Mouse (Mus musculus) liver, embryonic 14.5 days (tissue): ENCODE measurements around the gene Zbed3. TPM values are rescaled to one million over a fixed set of nuclear protein-coding genes. Genes with fewer than 3 reads are reported as not detected.

Experiments used
- ATAC-seq: fragments of 200-750 bp; cut with Nextera tagmentation; 2 replicates; pipeline ENCODE4 v1.8.0; 2017; ENCODE audit warnings: moderate number of reproducible peaks, mild to moderate bottlenecking, moderate library complexity; ENCODE audit not compliant: insufficient read depth
- DNase-seq, 3 experiments: peaks; one replicate each; pipeline ENCODE4 v3.0.0-alpha.2; 2012 to 2013; ENCODE audit warnings: low read depth in 3 of 3, low spot score in 3 of 3
- H3K27ac ChIP-seq: fragments of 300-500 bp; sonication (generic); 2 replicates; pipeline ENCODE4 v1.5.1; 2014; ENCODE audit warnings: moderate library complexity, mild to moderate bottlenecking, control low read depth, inconsistent platforms
- H3K27me3 ChIP-seq: fragments of 300-500 bp; sonication (generic); 2 replicates; pipeline ENCODE4 v1.6.1; 2014; ENCODE audit warnings: mild to moderate bottlenecking, low read length, moderate library complexity; ENCODE audit not compliant: control insufficient read depth, insufficient read depth
- H3K36me3 ChIP-seq: fragments of 300-500 bp; sonication (generic); replicated peaks from 2 replicates; pipeline ENCODE4 v1.6.1; 2014; ENCODE audit warnings: low read depth; ENCODE audit not compliant: control insufficient read depth, insufficient read depth
- H3K4me1 ChIP-seq, 2 experiments: fragments of 200-500 bp in 1 of 2; fragments of 300-500 bp in 1 of 2; sonication (generic) in 1 of 2; replicated peaks; 2 replicates each; pipeline ENCODE4 v1.6.1; 2012 to 2014; ENCODE audit warnings: antibody characterized with exemption in 1 of 2, inconsistent platforms in 1 of 2, low read length in 1 of 2; ENCODE audit not compliant: control insufficient read depth in 2 of 2, insufficient read depth in 2 of 2
- H3K4me2 ChIP-seq: fragments of 300-500 bp; sonication (generic); 2 replicates; pipeline ENCODE4 v1.6.1; 2014; ENCODE audit warnings: low read depth, mild to moderate bottlenecking, control low read depth, moderate library complexity
- H3K4me3 ChIP-seq, 2 experiments: fragments of 200-500 bp in 1 of 2; fragments of 300-500 bp in 1 of 2; sonication (generic) in 1 of 2; 2 replicates each; pipeline ENCODE4 v1.5.1; 2012 to 2014; ENCODE audit warnings: low read depth in 2 of 2, low read length in 2 of 2, mild to moderate bottlenecking in 2 of 2, control low read depth in 1 of 2, inconsistent platforms in 1 of 2, moderate library complexity in 1 of 2; ENCODE audit not compliant: insufficient read depth in 1 of 2
- H3K9ac ChIP-seq: fragments of 300-500 bp; sonication (generic); replicated peaks from 2 replicates; pipeline ENCODE4 v1.6.1; 2014; ENCODE audit warnings: mild to moderate bottlenecking, control low read depth, moderate library complexity
- H3K9me3 ChIP-seq: fragments of 300-500 bp; sonication (generic); 2 replicates; pipeline ENCODE4 v1.6.1; 2016; ENCODE audit warnings: low read length, mixed read lengths; ENCODE audit not compliant: control insufficient read depth
- CTCF ChIP-seq: IDR thresholded peaks from 2 replicates; pipeline ENCODE4 v1.5.1; 2016; ENCODE audit warnings: antibody characterized with exemption, low read depth, control low read depth
- EP300 ChIP-seq: IDR thresholded peaks from 2 replicates; pipeline ENCODE4 v1.6.1; 2016; ENCODE audit warnings: antibody characterized with exemption, low read depth
- WGBS: fragments of 180-500 bp; shearing (Covaris S2); extraction: QIAGEN DNeasy Blood & Tissue Kit; methylation state at CpG from one replicate; pipeline ENCODE4 v1.1.7; 2014; ENCODE audit not compliant: insufficient replicate concordance; 5-methylcytosine and 5-hydroxymethylcytosine counted together
- polyA plus RNA-seq, 2 experiments: library from polyadenylated mRNA; depleted of rRNA in 1 of 2; stranded (reverse) in 1 of 2; unstranded in 1 of 2; fragments of >200 nt; fragmentation: Nextera tagmentation in 1 of 2; extraction: Ambion mirVana in 1 of 2; gene quantifications; 2 replicates each; pipeline versions ENCODE4 v1.2.1 to v1.2.3; 2012 to 2014

The Zbed3 gene
- polyA plus RNA-seq, 2 experiments: 4.1 to 4.6 TPM

- ATAC-seq (peak; percentile 58), DNase-seq (peak in 1 of 3 experiments; percentile 28)
- Histone ChIP-seq H3K27ac (peak overlapping the region; percentile 59), H3K4me3 (peak overlapping the region; percentile 64 to 69), H3K4me1 (peaks cover 0 to 3% of the 10 kb centered on the region in 2 experiments; a peak in 1 of 4 replicates), H3K36me3 (no peaks in the 10 kb centered on the region), H3K9me3 (no peaks in the 10 kb centered on the region), H3K27me3 (peaks cover 5% of the 10 kb centered on the region; the same call in 1 of the 2 replicates), H3K4me2 (peak overlapping the region; percentile 73), H3K9ac (peak overlapping the region; percentile 62)
- under 1% methylated on average over 58 of the region's 63 CpGs for WGBS
- no peak for TF ChIP-seq EP300
- no peak for TF ChIP-seq CTCF
Observed at GRCm38 (mm10) chr13:95325080-95325906, 1.9 kb downstream of the Zbed3 start.

- DNase-seq (no peak), ATAC-seq (no peak)
- H3K4me3 ChIP-seq: peak overlapping the region; percentile 64 to 69; a peak in 3 of 4 replicates
- peak overlapping the region; percentile 62 for H3K9ac ChIP-seq
- H3K4me2 ChIP-seq: peak overlapping the region; percentile 73
- TF ChIP-seq EP300: no peak
- no peak for TF ChIP-seq CTCF
- no peaks in the 10 kb centered on the region for H3K36me3 ChIP-seq
- no peak overlapping the region for H3K27ac ChIP-seq
- H3K27me3 ChIP-seq: peaks cover 5% of the 10 kb centered on the region; the same call in 1 of the 2 replicates
- peaks cover 0 to 3% of the 10 kb centered on the region in 2 experiments; a peak in 1 of 4 replicates for H3K4me1 ChIP-seq
- H3K9me3 ChIP-seq: no peaks in the 10 kb centered on the region
- WGBS: 14% methylated on average over 5 of the region's 5 CpGs
Observed at GRCm38 (mm10) chr13:95325907-95326550, 2.6 kb downstream of the Zbed3 start.

GRCm38 (mm10) chr13:95326611-95327344 lies 3.4 kb downstream of the Zbed3 start:
- Histone ChIP-seq H3K4me2 (peak overlapping the region; percentile 73), H3K36me3 (no peaks in the 10 kb centered on the region), H3K9ac (no peak overlapping the region; the same call in 1 of the 2 replicates), H3K4me3 (peak overlapping the region; percentile 25 to 34; a peak in 3 of 4 replicates), H3K27ac (no peak overlapping the region), H3K4me1 (peaks cover 0 to 3% of the 10 kb centered on the region in 2 experiments; a peak in 1 of 4 replicates), H3K9me3 (no peaks in the 10 kb centered on the region), H3K27me3 (peaks cover 5% of the 10 kb centered on the region; the same call in 1 of the 2 replicates)
- 25% methylated on average over 21 of the region's 21 CpGs for WGBS
- DNase-seq (no peak), ATAC-seq (no peak)
- TF ChIP-seq CTCF: no peak
- TF ChIP-seq EP300: no peak

GRCm38 (mm10) chr13:95327345-95327741 lies 3.9 kb downstream of the Zbed3 start:
- DNase-seq: no peak
- peak overlapping the region; percentile 25 to 34; a peak in 2 of 4 replicates for H3K4me3 ChIP-seq
- no peak overlapping the region for H3K27ac ChIP-seq
- TF ChIP-seq CTCF: no peak
- TF ChIP-seq EP300: no peak
- no peak for ATAC-seq
- no peaks in the 10 kb centered on the region for H3K36me3 ChIP-seq
- H3K27me3 ChIP-seq: peaks cover 5% of the 10 kb centered on the region; the same call in 1 of the 2 replicates
- peaks cover 0 to 3% of the 10 kb centered on the region in 2 experiments; a peak in 1 of 4 replicates for H3K4me1 ChIP-seq
- WGBS: 20% methylated on average over 5 of the region's 5 CpGs
- H3K9ac ChIP-seq: no peak overlapping the region; the same call in 1 of the 2 replicates
- H3K4me2 ChIP-seq: peak overlapping the region; percentile 73
- no peaks in the 10 kb centered on the region for H3K9me3 ChIP-seq
